Mouse (Mus musculus) embryo, embryonic 11 days (tissue): ENCODE measurements around the gene Ltn1.

Experiments
- DNase-seq: peaks from one replicate; pipeline ENCODE4 v3.0.0-alpha.2; 2015

Gene Ltn1

GRCm38 (mm10) chr16:87432033-87432814 lies at the start of gene Ltn1:
Gene Ltn1, minus strand, starts transcription at chr16:87432612.
- peak; percentile 98 for DNase-seq

DNA sequence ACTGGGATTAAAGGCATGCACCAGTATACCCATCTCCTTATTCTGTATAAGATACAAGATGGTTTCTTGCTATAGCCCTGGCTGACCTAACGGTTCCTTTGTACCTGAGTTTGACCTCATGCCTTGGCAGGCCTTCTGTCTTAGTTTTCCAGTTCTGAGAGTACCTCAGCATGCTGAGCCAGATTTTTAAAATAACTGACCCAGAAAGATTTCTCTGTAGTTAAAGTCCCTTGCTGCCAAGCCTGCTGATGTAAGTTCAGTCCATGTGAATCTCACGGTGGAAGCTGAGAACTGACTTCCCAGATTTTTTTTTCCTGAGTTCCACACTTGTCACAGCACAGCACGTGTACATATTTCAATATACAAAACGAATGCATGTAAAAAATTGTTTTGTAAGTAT lies 38.2 kb upstream of the Ltn1 start:
- no peak for DNase-seq

GRCm38 (mm10) chr16:87458752-87459151 lies 26.3 kb upstream of the Ltn1 start:
- no peak for DNase-seq

DNA sequence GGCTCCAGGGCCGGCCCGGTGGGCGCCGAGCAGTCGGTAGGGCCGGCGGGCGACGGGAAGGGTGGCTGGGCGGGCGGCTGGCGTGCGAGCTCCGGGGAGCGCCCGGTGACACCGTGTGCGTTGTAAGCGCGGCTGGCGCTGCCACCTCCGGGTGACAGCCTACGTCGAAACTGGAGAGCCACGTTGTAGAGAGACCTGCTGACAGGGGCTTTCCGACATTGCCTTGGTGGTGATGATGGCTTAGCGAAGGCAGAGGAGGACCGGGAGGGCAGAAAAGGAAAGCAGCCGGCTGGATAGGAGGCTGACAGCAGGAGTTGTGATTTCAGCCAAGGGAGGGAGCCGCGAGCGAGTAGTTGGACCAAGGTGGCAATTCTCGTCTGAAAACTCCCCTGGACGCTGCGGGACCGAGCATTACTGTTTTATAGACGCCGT lies 22.8 kb upstream of the Ltn1 start:
- peak; percentile 32 for DNase-seq

DNA sequence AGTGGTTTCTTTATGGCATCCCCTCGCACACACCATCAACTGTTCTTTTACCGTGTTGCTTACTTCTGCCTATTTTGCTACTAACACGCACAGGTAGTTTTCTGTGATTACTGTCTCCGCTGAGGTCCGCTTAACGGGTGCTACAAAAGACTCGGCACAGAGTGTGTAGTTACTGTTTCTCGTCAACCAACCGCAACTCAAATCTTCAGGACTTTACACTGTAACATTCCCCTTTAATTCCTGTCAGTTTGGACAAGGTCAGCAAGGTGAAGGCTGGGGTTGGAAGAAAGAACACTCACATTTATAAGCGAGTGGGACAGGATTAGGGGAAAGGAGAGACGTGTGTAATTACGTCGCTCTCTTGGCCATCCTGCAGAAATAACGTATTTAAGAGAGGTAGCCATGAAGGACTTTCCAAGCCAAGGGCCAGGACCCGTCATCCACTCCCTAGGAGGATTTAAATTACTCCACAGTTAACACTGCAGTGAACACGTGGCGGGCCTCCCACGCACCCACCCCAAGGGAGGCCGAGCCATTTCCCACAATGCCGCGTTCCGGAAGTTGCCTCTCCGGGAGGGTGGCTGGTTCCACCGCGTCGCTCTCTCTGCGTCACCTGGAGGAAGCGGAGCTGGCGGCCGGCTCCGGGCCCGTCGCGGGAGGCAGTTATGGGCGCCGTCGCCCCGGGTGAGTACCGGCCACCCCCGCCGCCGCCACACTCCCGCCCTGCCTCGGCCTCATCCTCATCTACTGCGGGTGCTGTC lies 22.2 kb upstream of the Ltn1 start, which contains the start of gene Usp16:
TSS of gene Usp16 (plus strand) at position 285 of the 761 bp plus-strand sequence.
- DNase-seq: peak; percentile 95

DNA sequence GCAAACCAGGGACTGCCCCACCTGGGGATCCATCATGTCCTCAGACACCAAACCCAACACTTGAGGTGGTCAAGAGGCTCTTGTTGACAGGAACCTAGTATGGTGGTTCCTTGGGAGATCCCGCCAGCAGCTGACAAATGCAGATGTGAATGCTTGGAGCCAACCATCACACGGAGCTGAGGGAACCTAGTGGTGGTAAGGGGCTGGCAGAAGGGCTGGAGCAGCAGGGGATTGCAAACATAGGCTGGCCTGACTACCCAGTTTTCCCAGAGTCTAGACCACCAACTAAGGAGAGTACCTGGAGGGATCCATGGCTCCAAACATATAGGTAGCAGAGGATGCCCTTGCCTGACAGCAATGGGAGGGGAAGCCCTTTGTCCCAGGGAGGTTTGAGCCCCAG lies 20.8 kb upstream of the Ltn1 start:
- no peak for DNase-seq

DNA sequence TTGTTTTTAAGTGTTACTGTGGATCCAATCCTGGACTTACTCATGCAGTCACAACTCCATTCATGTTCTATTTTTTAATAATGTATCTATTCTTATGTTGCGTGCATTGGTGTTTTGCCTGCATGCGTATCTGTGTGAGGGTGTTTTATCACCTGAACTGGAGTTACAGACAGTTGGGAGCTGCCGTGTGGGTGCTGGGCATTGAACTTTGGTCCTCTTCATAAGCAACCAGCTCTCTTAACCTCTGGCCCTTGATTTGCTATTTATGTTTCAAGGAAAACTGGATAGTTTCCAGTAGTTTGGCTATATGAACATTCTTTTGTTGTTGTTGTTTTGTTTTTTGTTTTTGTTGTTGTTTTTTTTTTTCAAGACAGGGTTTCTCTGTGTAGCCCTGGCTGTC lies 13.1 kb upstream of the Ltn1 start:
- DNase-seq: no peak

GRCm38 (mm10) chr16:87445110-87445509 lies 12.7 kb upstream of the Ltn1 start:
- no peak for DNase-seq

DNA sequence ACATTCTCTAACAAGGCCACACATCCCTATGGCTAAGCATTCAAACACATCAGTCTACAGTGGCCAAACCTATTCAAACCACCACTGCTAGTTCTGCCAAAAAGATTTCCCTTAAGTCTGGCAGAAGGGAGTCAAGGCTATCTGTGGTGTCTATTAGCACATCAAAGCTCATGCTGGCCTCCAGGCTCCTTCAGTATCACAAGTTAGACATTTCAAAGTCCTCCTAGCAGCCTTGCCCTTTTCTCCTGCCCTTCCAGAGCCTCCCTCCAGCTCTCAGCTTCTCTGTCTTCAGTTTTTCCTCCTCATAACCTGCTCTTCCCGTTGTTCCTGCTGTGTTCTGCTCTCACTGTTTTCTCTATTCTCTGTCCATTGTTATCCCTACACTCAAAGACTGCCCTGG lies 11.7 kb upstream of the Ltn1 start:
- no peak for DNase-seq

- DNase-seq: no peak
Observed at GRCm38 (mm10) chr16:87443245-87443644, 10.8 kb upstream of the Ltn1 start.

DNA sequence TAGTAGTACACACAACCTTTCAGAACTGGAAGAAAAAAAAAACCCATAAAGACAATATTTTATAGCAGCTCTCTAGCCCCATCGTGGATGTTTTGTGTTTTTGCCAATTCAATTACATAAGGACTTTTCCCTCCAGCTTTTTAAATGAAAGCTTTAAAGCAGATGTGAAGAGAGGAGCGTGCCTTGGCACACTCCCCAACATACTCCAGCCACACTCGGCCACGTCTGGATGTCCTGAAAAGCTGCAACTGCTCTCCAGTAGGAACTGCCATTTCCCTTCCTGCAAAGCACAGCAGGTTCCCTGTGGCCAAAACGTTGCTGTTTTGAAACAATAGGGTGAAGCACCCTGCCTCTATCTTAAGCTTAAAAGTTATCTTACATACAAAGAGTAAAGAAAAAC lies 9.9 kb upstream of the Ltn1 start:
- DNase-seq: no peak

DNA sequence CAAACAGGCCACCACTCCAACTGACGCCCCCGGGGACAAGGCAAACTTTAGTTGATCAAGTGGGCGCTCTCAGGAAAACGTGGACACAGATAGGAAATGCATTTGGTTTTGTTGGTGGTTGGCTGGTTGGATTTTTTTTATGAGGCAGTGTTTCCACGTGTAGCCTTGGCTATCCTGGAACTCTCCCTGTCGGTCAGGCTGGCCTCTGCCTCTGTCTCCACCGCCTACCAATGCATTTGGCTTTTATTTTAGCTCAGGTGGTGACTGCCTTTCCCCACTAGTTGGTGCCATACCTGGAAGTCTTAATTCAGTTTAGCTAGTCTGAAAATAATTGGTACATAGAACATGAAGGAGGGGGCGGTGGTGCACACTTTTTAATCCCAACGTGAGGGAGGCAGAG lies 8.7 kb upstream of the Ltn1 start:
- DNase-seq: peak; percentile 17

DNA sequence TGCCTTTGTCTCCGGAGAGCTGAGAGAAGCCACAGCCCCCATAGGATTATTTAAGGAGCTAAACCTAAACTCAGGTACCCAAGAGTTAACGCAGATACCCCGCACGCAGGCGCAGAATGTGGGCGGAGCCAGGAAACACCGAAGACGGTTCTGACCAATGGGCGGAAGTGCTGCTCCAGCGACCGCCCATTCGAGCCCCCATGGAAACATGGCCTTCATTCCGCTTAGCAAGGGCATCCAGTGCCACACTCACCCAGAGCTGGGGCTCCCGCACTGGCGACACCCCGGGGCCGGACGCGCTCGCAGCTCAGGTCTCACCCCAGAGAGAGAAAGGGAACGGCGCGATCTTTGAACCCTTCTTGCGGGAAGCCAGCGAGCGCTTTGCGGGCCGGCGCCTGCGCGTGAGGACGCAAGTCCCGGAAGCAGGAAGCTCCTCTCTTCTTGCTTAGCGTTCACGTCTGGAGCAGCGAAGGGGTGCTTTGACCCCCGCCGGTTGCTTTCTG lies 7.8 kb upstream of the Ltn1 start, which contains the start of gene Rwdd2b:
TSS of gene Rwdd2b (minus strand) at position 390 of the 503 bp plus-strand sequence.
- peak; percentile 96 for DNase-seq

DNA sequence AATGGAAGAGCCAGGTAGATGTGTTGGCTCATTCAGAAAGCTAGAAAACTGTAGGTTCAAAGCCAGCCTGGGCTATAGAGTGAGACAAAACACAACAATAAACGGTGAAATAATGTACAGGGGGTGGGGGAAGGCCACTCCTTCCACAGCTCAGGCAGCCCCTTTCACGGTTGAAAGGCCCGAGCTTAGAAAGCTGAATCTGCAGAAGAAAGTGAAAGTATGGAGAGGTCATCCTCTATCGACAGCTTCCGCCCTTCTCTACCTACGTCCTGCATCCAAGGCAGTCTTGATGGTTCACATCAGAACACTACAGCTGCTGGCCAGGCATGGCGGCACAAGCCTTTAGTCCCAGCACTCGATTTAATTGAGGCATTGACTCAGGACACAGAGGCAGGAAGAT lies 6.3 kb upstream of the Ltn1 start:
- DNase-seq: no peak

GRCm38 (mm10) chr16:87437096-87437495 lies 4.7 kb upstream of the Ltn1 start:
- no peak for DNase-seq

DNA sequence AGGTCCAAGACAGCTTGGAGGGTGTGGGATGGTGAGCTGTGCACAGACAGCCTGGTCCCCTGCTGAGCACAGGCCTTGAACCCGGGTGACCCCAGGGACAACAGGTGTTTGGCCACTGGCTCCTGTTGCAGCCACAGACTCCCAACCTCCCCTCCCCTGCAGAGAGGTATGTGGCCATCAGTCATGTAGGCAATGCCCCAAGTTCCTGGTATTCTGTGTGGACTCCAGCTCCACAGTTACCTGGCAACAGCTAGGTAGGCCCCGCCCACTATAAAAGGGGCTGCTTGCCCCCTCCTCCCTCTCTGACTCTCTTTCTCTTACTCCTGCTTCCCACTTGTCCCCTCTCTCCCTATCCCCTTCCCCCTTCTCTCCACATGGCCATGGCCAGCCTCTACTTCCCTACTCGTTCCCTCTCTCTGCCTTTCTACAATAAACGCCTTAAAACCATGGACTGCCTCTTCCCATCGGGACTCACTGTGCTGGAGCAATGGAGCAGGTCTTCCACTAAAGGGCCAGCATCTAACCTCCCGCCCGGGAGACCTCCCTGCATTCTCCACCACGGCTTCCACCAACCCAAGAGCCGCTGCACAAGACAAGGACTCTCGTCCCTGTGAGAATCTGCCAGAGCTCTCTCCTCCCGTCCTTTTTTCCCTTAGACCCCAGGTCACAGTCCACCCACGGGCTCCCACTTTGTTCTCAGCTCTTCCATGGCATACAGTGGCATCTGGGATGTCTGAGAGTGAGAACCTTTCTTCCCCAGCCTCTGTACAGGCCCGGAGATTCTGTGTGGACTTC lies 3.2 kb upstream of the Ltn1 start:
- no peak for DNase-seq

GRCm38 (mm10) chr16:87434946-87435345 lies 2.5 kb upstream of the Ltn1 start:
- no peak for DNase-seq

GRCm38 (mm10) chr16:87434266-87434665 lies 1.9 kb upstream of the Ltn1 start:
- DNase-seq: no peak

GRCm38 (mm10) chr16:87427516-87427915 lies 4.9 kb downstream of the Ltn1 start:
- DNase-seq: no peak

DNA sequence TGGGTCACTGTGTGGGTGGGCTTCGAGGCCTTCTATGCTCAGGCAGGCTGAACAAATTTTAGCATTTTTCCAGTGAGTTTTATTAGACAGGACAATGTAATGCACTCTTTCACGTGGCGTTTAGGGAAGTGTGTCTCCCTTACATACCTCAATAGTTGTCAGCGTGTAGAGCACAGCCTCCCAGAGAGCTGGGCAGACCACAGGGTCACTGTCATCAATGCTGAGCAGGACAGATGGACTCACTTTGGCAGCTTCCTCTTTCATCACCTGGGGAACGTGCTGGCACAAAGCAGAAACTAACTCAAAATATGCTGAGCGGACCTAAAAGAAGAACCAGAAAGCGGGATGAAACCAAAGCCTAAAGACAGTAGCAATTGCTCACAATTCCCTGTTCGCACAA lies 11.8 kb downstream of the Ltn1 start:
- no peak for DNase-seq

DNA sequence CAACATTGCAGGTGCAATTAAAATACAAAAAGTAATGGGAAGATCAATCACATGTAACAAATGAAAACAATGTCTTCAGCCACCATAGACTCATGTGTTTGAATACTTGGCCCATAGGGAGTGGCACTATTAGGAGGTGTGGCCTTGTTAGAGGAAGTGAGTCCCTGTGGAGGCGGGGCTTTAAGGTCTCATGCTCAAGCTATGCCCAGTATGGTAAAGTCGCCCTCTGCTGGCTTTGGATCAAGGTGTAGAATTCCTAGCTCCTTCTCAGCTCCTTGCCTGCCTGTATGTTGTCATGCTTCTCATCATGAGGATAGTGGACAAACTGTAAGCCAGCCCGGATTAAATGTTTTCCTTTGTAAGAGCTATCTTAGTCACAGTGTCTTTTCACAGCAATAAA lies 27.4 kb downstream of the Ltn1 start:
- DNase-seq: peak; percentile 20

DNA sequence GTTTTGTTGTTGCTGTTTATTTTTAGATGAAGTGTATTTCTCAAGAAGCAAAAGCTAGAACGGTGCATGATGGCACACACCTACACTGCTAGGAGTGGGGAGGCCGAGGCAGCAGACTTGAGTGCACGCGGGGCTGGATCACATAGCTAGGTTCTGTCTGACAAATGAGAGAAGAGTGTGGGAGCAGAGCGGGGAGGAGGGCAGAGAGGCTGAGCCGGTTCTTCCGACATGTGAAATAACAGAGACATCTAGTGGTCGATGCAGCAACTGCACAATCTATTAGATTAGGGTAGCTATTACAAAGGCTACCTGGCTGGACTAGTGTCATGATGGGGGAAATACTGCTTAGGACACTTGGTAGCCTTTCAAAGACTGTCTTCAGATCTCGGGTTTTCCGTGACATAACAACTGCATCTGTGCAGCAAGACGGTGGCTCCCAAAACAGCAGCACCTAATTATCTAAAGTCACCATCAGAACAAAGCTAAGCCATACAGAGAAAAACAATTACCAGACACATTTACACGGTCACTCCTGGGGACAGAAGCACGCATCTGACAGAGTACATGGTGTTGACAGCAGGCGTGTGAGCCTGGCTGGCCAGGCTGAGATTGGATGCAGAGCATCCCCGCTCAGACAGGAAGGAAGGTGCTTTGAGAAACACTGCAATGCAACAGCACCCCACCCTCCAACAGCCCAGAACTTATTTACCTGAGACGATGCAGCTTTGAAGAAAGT lies 38.4 kb downstream of the Ltn1 start:
- DNase-seq: peak; percentile 81
